Mouse (Mus musculus) left cerebral cortex, postnatal 25 days (tissue): ENCODE results near the gene Cacng1. TPM values are rescaled to one million over a fixed set of nuclear protein-coding genes. Genes with fewer than 3 reads are reported as not detected.

Experiments
- DNase-seq, 2 experiments: peaks; one replicate each; pipeline ENCODE4 v3.0.0; 2022; ENCODE audit warnings: low spot score in 2 of 2, mixed read lengths in 1 of 2
- intact Hi-C: fragments of 180-260 bp; cut with DNase I; formaldehyde crosslinking; loops from one replicate; pipeline ENCODE4 v1.15.1; 2025
- total RNA-seq, 2 experiments: library from RNA; stranded (reverse); gene quantifications; 2 replicates each; pipeline ENCODE4 v1.2.3; 2021

Cacng1 gene
- total RNA-seq, 2 experiments from 2014 or later: not detected

DNA sequence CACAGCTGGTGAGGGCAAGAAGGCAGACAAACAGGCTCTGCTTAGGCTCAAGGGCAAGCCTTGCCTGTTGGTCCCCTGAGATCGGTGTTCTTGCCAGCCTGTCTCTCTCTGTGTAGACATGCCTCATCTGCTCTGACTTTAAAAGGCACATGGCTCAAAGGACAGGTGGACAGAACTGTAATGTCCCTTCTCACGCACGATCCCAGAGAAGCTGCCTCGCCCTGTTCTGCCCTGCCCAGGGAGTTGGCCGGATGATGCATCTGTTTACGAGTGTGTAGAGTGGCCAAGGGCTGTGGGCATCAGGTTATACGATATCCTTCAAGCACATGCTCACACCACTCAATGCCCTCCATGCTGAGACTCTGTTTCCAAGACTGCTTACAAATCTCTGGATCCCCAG is 2.0 kb downstream of the Cacng1 start:
- intact Hi-C loops: no loop called here

DNA sequence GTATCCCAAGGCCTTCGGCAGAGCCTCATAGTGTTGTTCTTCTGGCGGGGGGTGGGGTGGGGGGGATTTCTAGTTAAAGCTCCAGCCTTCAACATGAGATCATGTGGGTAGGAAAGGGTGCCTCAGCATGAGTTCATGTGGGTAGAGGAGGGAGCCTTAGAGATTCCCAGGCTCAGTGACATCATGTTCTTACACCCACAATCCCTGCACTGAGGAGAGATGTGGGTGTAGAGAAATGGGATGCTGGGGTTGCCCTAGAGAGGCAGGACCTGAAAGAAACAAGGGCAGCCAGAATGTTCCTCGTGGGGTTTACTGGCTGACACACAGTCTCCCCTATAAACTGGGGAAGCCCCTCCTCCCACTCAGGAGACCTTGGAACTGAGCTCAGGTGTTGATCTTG is 5.9 kb downstream of the Cacng1 start:
- peak in 1 of 2 experiments; percentile 61 for DNase-seq
- intact Hi-C loops: no loop called here

More for the DNA sequence above, 2.0 kb downstream of the Cacng1 start:
- no peak for DNase-seq

DNA sequence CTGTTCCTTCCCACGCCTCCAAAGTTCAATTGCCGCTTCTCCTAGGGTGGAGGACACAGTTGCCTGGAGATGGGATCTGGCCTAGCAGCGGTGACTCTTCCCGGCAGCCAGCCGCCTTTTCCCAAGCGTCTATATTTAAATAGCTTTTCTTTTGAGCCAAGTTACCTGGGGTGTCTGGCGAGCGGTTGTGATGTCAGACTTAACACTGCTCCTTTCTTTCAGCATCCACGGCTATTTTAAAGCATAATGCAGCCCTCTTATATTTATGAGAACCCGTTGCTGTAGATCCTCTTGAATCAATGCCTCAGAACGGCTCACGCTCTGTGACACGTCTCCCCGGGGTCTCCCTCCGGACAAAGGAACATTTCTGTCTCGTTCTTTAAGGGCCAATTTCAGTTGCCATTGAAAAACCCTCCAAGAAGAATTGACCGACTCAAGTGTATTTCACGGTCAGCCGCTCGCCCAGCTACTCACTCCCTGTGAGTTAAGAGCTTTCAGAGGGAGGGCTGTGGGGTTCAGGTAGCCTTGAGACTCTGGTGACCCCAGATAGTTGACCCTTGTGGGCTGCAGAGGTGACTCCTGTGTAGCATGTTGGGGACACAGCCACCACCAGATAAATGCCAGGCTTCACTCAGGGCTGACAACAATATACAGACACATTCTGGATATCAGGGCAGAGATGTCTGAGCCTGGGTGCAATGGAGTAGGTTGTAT is 8.3 kb downstream of the Cacng1 start:
- intact Hi-C loops: no loop called here
- DNase-seq: no peak

GRCm38 (mm10) chr11:107705476-107706074 is 10.7 kb downstream of the Cacng1 start:
- intact Hi-C loops: no loop called here
- DNase-seq: no peak

DNA sequence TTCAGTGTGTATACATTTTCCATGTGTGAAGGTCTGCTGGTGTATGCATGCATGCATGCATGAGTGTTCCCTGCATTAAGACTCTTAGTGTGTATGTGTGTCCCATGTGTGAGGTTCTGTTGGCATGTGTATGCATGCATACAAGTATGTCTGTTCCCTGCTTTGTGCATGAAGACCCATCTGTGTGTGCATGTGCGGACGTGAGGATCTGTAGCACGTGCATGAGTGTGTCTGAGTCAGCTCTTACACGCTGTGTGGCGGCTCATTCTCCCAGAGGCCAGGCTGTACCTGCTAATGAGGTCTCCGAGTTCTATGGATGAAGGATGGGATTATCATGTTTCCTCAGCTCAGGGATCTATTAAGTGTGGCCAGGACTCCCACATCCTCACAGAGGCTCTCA is 11.3 kb downstream of the Cacng1 start:
- DNase-seq: no peak
- intact Hi-C loops: no loop called here

DNA sequence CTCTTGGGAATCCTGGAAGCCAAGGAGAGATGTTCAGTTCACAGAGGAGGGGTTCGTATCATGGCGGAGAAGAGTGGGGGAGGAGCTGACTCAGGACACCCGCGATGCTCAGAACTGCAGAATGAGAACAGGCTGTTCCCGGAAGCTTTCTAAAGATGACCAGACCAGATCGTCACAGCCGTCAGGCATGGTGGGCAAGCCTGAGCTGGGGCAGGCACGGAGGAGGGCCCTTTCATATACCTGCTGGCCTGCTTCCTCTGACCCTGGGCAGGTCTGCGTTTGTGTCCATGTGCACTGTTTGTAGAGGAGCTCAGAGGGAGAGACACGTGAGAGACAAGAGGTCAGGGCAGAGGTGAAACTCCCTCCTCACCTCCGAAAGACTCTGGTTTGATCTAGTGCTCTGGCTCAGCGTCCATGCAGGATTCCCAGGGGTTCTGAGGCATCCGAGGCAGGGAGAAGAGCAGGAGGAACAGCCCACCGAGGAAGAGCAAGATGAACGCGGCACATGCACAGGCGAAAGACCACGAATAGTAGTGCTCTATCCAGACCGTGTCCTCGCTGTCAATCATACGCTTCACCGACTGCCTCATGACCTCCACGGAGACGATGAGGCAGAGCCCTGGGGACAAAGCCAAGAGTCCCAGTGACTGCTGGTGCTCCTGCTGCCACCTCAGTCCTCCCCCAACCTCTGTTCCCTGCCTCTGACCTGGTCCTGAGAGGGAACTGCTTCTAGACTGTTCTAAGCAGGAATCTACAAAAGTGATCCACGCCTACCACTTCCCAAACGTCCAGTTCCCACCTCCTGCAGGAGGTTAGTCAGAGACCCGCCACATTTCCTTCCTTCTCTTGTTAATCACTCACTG is 12.8 kb downstream of the Cacng1 start:
- peak in 1 of 2 experiments; percentile 18 for DNase-seq
- intact Hi-C loops: no loop called here

DNA sequence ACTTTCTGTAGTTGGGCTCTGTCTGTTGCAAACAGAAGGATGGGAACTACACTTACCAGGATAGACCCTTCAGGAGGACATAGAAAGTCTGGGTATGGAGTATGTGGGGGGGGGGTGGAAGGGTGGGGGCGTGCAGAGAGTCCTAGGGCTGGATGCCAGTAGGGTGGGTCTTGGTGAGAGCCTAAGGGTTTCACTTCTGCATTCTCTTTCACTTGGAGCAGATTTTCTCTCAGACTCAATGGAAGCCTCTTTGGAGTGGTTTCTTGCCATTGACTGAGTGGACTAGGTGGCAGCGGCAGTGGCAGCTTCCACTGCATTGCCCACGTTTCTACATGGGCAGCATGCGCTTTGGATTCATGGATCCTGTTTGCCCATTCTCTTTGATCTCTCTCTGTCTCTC is 16.4 kb downstream of the Cacng1 start:
- DNase-seq: no peak
- intact Hi-C loops: no loop called here

DNA sequence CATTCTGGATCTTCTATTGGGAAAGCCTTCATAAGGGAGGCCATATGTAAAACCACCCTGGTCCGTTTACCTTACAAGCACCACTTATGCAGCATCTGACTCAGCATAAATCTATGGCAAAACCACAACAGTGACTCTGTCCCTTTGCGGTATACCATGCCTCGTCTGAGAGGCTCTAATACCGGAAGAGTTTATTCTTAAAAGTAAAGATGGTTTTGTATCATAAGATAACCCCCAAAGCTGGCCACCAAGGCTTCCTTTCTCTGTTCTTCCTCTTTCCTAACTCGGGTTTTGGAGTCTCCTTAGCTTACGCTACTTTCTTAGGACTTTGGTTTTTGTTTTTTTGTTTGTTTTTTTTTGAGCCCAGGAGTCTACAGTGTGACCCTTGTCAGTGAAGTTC is 23.0 kb downstream of the Cacng1 start:
- no peak for DNase-seq
- intact Hi-C loops: no loop called here

GRCm38 (mm10) chr11:107691569-107691968 is 24.8 kb downstream of the Cacng1 start:
- DNase-seq: no peak
- intact Hi-C loops: no loop called here

- intact Hi-C loops: no loop called here
- no peak for DNase-seq
Measured at GRCm38 (mm10) chr11:107688480-107688879, 27.8 kb downstream of the Cacng1 start.

DNA sequence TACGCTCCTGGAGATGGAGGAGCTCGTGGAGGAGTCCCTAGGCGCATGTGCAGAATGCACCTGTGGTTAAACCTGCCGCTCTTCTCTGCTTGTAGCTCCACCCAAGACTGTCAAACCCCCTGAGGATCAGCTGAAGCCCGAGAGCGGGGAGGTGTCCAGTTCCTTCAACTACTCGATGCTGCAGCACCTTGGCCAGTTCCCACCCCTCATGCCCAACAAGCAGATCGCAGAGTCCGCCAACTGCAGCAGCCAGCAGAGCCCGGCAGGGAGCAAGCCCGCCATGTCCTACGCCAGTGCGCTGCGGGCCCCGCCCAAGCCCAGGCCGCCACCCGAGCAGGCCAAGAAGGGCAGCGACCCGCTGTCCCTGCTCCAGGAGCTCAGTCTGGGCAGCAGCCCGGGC is 30.0 kb downstream of the Cacng1 start:
- intact Hi-C loops: no loop called here
- DNase-seq: no peak

DNA sequence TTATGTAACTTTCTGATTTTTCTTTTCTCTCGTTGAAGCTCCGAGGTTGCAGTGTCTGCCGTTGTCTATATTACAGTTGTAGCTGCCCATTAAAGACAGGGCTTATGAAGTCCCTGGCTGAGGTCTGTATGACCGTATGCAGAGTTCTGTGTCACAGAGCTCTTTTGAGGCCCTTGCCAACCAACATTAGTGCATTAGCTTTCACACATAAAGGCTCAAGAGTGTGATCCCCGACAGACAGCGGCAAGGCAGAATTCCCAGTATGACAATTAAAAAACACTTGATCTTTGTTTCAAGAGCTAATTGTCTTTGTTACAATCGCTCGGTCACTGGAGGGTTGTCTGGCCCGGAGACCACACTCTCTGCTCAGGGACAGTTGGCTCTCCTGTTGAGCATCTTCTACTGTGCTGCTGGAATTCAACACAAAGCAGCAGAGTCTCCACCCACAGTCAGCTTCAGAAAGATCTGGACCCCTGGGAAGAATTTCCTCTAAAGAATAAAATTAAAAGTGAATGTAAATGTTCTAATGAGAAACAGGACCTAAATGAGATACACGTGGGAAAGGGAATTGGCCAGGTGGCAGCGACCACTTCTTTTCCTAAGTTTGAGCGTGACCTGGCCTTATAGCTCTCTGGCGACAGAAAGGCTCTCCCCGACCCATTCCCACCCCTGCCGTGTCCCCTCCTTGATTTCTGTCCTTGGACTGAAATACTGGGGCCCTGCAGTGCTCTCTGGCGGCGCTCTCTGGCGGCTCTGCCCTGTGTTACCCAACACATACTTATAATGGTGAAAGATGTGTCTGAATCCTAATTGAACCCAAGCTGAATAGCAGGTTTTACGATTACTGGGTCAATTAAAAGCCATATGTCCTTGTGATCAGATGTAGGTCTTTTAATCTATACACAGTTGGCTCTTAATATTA is 32.5 kb downstream of the Cacng1 start:
- intact Hi-C loops: no loop called here
- DNase-seq: no peak

GRCm38 (mm10) chr11:107682694-107683355 is 33.5 kb downstream of the Cacng1 start:
- no peak for DNase-seq
- intact Hi-C loops: no loop called here

GRCm38 (mm10) chr11:107676207-107676940 is 39.9 kb downstream of the Cacng1 start:
- DNase-seq: peak in 1 of 2 experiments; percentile 22
- intact Hi-C loops: no loop called here

DNA sequence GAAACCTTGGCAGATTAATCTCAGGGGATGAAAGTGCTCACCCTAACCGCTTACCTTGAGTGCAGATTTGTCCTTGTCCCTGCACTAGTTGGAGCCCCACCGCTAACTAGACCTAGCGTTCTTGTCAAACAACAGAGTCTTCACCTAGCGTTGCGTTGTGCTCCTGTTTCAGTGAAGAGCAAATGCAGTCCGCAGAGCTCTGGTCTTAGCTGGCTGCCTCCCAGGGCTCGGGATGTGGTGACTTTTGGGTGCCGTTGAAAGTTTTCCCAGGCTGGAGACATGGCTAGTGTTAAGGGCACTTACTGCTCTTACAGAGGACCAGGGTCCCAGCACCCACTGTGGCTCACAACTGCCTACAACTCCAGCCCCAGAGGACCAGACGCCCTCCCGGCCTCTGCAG is 41.1 kb downstream of the Cacng1 start:
- intact Hi-C loops: no loop called here
- no peak for DNase-seq

GRCm38 (mm10) chr11:107674601-107675000 is 41.7 kb downstream of the Cacng1 start:
- intact Hi-C loops: no loop called here
- DNase-seq: no peak

DNA sequence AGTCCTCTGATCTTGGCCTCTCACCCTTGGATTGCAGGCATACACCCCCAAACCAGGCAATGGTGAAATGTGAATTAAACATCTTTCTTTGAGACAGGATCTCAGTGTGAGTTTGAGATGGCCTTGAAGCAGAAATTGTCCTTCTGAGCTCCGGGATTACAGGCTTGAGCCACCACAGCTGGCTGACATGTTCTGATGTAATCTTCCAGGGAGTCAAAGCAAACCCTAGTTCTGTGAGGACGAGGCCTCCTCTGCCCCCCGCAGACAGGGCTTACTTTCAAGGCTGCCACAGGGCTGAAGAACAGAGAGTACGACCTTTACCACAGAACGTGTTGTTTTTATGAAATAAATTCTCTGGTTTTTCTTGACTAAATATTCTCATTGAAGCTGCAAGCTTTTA is 42.3 kb downstream of the Cacng1 start:
- intact Hi-C loops: no loop called here

GRCm38 (mm10) chr11:107668977-107669376 is 47.3 kb downstream of the Cacng1 start:
- intact Hi-C loops: no loop called here

More for the DNA sequence above, 42.3 kb downstream of the Cacng1 start:
- DNase-seq: no peak

More at GRCm38 (mm10) chr11:107668977-107669376, 47.3 kb downstream of the Cacng1 start:
- DNase-seq: no peak
